Mouse (Mus musculus) telencephalon, adult 2 months (tissue): ENCODE measurements around the gene Selenot.

ENCODE experiments used
- DNase-seq: peaks from one replicate; pipeline ENCODE4 v3.0.0-alpha.2; 2011; ENCODE audit warnings: low read depth, low spot score

Selenot gene

DNA sequence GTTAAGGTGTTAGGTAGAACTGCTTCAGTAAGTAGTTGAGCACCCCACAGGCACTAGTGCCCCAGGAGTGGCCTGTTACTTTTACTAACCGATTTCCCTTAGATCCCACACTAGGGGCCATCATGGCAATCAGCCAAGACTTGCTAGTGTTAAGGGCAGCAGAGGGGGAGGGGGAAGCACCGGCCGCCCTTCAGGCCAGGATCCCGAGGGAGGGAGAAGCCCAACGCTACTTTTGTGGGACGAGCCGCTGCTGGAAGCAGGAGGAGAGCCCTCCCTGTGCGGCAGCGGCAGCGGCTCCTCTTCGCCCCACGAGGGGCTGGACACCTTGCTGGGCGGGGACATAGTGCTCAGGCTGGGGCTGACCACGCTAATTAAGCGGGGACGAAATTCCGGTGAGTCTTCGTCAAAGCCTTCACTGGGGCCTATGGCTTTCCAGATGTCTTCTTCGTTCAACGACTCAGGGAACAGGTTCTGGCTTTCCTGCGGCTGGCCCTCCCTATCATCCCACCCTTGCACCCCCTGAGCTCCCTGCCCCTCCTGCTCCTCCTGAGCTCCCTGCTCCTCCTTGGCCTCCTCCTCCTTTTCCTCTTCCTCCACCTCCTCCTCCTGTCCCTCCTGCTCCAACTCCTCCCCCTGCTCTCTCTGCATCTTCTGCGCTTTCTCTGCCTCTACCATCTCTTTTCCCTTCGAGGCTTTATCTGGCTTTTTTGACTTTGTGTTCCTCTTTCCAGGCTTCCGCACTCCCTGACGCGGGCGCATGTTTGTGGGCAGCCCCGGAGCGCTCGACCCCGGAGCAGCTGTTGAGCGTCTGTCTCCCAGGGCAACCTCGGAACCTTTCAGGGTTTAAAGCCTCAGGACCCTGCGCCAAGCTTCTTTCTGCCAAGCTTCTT is 60.2 kb downstream of the Selenot start, which contains the start of gene Erich6:
Erich6 (minus strand) TSS at position 802 of the 890 bp plus-strand sequence.
- DNase-seq, result peak; percentile 23
